Mouse (Mus musculus) heart, postnatal 0 days (tissue): ENCODE results near the gene Cenpf.

ENCODE experiments used
- CTCF ChIP-seq: IDR thresholded peaks from 2 replicates; pipeline ENCODE4 v1.5.1; 2016; ENCODE audit warnings: antibody characterized with exemption, control low read depth, low read depth
- EP300 ChIP-seq: IDR thresholded peaks from 2 replicates; pipeline ENCODE4 v1.6.1; 2016; ENCODE audit warnings: antibody characterized with exemption, low read depth

- TF ChIP-seq CTCF, result no peak
- TF ChIP-seq EP300, result no peak
Measured at GRCm38 (mm10) chr1:189706040-189706645, 18.3 kb upstream of the Cenpf start.
